Mouse (Mus musculus): ENCODE data around the gene Smarcad1.

- TF ChIP-seq POLR2A (IDR thresholded peaks at IDR 0.05; ENCODE audit: extremely low read depth, insufficient read depth, low read length) (no peak), CTCF (IDR thresholded peaks at IDR 0.05; ENCODE audit: extremely low read depth, insufficient read depth, low read length) (no peak)
Observed at GRCm38 (mm10) chr6:65021883-65022282, 20.5 kb upstream of the Smarcad1 start.
